Mouse (Mus musculus) spleen, postnatal 14 days (tissue): Measurements from ENCODE around the gene Adcyap1r1.

Experiments used
- DNase-seq, 2 experiments: peaks; one replicate each; pipeline ENCODE4 v3.0.0; 2021 to 2022; ENCODE audit warnings: low spot score in 2 of 2

The Adcyap1r1 gene

DNA sequence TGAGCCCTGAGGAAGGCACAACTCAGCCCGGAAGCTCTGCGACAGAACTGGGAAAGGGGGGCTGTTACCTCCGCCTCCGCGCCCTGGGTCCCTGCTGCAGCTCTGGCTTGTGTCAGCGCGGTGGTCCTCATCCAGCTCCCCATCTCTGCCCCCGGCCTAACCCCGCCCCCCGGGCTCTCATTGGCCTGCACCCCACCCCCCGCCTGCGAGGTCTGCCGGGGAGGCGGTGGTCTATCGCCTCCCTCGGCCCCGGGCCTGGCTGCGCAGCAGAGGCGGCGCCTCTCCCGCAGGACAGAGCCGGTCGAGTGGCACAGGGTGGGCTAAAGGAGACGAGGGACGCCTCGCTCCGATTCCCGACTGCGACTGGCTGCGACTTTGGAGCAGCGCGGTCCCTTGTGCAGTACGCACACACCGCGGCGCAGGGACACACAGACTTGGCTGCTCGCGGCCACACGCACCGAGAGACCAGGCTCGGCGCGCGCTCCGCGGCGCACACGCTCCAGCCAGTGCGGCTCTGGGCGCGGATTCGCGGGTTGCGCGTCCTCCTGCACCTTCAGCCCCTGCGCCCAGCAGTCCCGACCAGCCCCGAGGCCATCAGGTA is at the start of gene Adcyap1r1:
Adcyap1r1 (plus strand) TSS at position 208 of the 601 bp plus-strand sequence.
- no peak for DNase-seq

DNA sequence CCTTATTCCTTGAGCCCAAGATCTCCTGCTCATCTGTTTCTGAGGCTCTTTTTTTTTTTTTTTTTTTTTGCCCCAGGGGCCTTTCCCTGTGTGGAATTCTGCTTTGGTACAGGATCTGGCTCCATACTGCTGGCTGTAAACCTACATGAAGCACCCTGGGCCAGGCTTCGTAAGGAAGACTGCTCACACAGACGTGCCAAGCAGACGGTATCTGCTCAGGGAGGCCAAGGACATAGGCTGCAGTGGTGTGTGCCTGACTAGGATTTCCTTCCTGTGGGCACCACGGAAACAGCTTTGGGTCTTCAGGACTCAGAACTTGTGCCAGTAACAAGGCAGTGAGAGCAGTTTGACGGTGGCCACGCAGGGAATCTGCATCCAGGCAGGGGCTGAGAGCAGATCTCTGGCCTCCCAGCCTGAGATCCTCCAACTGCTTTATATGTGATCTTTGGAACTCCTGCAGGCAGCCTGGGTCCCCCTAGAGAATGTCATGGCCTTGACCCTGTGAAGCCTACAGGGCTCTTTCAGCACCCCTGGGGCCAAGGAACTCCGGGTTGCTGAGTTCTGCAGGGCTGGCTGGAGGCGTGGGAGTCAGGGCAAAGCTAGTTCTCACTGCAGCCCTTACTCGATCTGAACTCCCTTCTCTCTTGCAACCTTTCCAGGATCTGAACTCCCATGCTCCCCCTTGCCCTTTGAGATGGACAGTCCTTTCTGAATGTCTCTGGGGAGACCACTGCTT is 49.6 kb upstream of the Adcyap1r1 start:
- DNase-seq, result no peak

GRCm38 (mm10) chr6:55403411-55404309 is 48.1 kb upstream of the Adcyap1r1 start:
- no peak for DNase-seq

- no peak for DNase-seq
Observed at GRCm38 (mm10) chr6:55404421-55404990, 47.3 kb upstream of the Adcyap1r1 start.

- DNase-seq, result no peak
Observed at GRCm38 (mm10) chr6:55407345-55407744, 44.4 kb upstream of the Adcyap1r1 start.

GRCm38 (mm10) chr6:55410119-55410775 is 41.5 kb upstream of the Adcyap1r1 start:
- DNase-seq, result no peak

- DNase-seq, result no peak
Observed at GRCm38 (mm10) chr6:55410977-55411376, 40.8 kb upstream of the Adcyap1r1 start.

DNA sequence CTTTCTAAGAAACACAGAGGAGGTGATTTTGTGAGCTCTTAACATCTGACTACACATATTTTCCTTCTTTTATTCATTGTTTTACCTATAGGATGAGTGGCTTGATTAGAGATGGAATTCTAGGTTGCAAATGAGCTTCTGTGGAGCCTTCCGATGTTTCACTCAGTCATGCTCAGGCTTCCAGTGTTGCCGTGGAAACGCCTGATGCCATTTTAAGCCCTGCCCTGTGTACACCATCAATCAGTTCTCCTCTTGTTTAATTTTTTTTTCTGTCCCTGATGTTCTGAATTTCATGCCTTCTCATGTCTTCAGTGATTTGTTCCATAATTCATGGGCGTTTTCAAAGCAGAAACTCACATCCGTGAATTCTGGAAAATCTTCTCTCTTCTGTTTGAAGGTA is 35.6 kb upstream of the Adcyap1r1 start:
- no peak for DNase-seq

DNA sequence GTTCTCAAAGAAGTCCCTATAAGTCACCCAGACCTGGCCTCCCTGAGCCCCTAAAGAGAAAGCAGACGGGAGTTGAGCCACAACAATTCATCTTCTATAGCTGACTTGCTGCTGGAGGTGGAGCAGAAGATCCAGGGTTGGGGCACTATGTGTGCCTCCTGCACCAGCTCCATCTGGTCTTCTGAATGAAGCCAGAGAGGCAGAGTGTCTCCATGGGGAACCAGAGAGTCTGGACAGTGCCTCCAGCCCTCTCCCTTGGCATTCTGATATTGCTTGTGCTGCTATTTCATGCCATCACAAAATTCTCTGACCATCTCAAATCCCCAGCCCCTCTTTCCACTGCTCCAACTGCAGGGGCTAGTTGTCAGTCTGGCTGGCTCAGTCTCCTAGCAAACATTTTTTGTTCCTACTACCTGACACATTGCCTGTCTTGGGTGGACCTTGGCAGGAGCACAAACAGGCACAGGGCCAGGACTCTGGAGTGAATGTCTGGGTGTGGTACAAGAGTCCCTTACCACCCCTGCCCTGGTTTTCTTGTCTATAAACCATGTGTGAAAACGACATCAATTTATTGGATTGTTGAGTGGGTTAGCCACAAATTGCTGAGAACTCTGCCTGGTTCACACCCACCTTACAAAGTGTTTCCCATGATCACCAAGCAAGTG is 32.9 kb upstream of the Adcyap1r1 start:
- no peak for DNase-seq

DNA sequence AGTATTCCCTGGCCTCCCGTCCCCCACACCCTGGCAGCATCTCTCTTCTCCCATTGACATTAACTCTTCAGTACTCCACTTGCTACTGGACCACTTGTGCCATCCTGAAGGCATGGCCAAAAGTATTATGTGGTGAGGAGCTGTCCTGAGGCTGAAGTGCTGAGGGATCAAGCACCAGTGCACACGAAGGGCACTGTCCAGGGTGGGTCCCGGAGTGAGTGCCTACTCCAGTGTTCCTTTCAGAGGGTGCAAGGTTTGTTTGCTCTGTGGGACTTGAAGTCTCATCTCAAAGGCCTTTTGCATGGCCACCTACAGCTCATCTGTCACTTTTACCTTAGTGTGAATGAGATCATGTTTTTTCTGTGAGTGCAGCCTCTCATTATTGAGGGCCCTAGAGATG is 31.4 kb upstream of the Adcyap1r1 start:
- DNase-seq, result no peak

DNA sequence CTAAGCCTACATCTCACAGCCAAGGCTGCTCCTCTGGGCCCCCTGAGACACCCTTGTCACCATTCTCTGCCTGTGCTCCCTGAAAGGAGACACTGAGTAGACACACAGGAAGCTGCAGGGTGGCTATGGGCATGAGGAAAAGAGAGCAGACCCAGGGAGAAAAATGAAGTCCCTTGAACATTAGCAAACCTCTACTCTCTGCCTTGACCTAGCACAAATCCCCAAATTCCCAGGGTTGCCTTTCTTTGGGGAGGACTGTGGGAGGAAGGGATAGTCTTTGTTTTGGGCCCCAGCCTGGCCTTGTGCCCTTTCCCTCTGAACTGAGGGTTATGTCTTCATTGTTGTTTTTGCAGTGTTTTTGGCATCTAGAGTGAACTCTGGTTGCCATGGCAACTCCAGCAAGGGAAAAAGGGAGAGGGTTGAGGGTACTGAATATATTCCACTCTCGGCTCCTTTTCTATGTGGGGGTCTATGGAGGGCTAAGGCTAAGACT is 30.9 kb upstream of the Adcyap1r1 start:
- DNase-seq, result no peak

GRCm38 (mm10) chr6:55432121-55432520 is 19.7 kb upstream of the Adcyap1r1 start:
- no peak for DNase-seq

DNA sequence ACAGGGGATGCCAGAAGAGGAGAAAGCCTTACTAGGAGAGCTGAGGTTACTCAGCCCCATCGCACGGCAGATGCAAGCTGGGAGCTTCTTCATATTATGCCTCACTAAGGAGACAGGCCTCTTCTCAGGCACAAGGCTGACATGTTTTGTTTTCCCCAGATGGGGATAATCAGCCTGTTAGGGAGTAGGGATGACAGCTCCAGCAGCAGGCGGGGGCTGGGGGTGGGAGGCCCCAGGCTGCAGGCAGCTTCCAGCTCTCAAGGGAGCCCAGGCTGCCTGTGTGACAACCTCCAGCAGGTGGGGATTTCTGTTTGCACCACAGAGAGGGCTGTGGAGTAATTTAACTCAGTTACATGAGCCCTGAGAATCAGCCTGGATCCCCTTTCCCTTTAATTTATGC is 17.4 kb upstream of the Adcyap1r1 start:
- DNase-seq, result no peak

DNA sequence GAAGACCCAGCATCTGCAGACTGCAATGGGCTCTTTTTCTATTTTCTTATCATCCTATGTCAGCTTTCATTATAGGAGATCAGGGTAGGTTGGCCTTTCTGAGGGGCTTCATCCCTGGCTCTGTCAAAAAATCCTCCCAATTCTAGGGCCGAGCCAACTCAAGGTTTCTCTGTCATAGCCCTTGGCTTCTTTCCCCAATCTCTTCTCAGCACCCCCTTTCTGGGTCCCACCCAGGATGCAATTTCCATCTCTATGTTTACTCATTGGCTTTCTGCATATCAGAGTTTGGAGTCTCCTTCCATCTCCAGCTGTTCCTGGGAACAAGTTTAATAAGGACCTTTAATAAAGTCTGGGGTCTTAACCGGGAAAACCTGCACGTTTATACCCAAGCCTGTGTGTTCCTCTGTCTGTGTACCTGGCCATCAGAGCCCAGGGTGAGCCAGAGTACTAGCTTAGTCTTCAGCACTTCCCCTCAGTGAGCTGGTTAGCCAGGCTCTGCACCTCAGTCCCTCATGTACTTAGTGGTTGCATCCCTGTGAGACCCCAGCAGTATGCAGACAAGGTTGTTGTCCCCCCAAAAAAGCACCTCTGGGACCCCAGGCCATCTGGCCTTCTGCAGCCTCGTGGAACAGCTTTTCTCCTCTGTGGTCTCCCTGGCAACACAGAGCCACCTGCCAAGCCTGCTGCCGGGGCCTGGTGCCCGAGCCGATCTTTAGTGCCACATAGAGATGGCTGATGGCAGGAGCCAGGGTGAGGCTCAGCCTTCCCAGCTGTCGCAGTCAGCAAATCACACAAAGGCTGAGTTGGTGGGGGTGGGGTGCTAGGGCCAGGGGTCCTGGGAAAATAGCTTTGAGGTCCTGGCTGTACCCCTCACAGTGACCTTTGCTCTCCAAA is 16.3 kb upstream of the Adcyap1r1 start:
- no peak for DNase-seq

GRCm38 (mm10) chr6:55437919-55438318 is 13.9 kb upstream of the Adcyap1r1 start:
- no peak for DNase-seq

- DNase-seq, result no peak
Observed at GRCm38 (mm10) chr6:55438837-55439236, 12.9 kb upstream of the Adcyap1r1 start.

DNA sequence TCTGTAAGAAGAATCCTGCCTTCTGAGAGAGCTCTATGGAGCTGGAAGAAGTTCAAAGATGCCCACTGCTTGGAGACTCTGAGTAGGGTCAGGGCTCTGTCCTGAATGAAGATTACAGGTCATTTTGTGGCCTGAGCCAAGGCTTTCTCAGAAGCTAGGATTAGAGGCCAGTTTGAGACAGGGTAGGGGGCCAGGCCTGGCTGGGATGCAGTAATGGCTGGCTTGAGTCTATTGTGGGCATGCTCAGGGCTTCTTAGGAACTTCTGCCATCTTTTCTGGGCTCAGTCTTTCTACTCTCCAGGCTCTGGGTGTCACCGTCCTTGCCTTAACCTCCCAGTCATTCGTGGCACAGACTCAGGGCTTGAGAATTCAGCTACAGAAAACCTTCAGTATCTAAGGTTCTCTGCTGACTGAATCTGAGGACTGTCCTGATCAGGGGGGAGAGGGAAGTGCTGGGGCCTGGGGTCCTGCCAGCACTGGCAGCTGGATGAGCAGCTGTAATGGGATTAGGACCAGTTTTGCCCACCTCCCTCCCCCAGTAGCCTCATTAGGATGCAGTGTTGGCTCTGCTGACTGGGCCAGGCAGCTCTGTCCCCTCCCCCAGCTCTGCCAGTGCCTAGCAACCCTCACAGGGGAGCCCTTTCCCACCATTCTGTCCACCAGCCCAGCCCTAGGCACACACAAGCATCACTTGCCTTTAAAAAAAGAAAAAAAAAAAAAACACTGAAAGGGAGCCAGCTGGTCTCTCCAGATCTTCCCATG is 7.7 kb upstream of the Adcyap1r1 start:
- DNase-seq, result no peak

GRCm38 (mm10) chr6:55444721-55445120 is 7.1 kb upstream of the Adcyap1r1 start:
- no peak for DNase-seq

DNA sequence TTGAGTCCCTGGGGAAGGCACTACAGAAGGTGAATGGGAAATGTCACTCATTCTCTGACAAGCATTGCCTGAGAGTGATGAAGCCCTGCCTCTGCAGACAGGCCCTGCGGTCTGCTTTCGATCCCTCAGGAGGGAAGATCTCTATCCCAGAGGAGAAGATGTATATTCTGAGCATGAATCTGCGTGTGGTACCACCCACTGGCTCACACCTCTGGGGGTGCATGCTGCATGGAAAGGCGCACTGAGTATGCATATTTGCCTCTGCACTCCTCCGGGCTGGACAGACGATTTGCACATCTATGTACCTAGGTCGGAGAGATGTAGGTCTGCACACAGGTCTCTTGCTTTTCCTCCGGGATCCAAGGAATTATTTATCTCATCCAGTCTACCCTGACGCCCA is 3.6 kb upstream of the Adcyap1r1 start:
- DNase-seq, result no peak
